Mouse (Mus musculus): ENCODE measurements around the gene Setd3. TPM values are rescaled to one million over a fixed set of nuclear protein-coding genes. Genes with fewer than 3 reads are reported as not detected.
A peak's percentile ranks its signal among the peaks of the same experiment; 100 is the strongest.

Setd3 gene
- polyA plus RNA-seq, 1 experiment from 2014 or later = 76.5 TPM

- H3K9me3 ChIP-seq (ENCODE audit: control insufficient read depth, low read length) = no peaks in the 10 kb centered on the region
Measured at GRCm38 (mm10) chr12:108219825-108220616, 40.9 kb upstream of the Setd3 start.

GRCm38 (mm10) chr12:108219163-108219562, 40.0 kb upstream of the Setd3 start:
- peaks cover 42% of the 10 kb centered on the region for H3K4me1 ChIP-seq (ENCODE audit: control insufficient read depth, insufficient read depth, low read length)
- no peak overlapping the region for H3K27ac ChIP-seq (replicated peaks; ENCODE audit: low read depth, low read length)
- no peak overlapping the region; the same call in 1 of the 2 replicates for H3K9ac ChIP-seq (ENCODE audit: low read length)
- 59% methylated on average over 15 of the region's 15 CpGs for WGBS
- no peak overlapping the region for H3K4me3 ChIP-seq (ENCODE audit: low read depth, low read length)
- no peaks in the 10 kb centered on the region for H3K27me3 ChIP-seq (ENCODE audit: control insufficient read depth, insufficient read depth, low read length)
- DNase-seq (ENCODE audit: low spot score) = no peak
- no peaks in the 10 kb centered on the region for H3K36me3 ChIP-seq (ENCODE audit: control insufficient read depth, insufficient read depth, low read length)
- H3K4me2 ChIP-seq (ENCODE audit: low read depth, severe bottlenecking) = 0 out of 2 replicates have a peak overlapping the region, but pooled peaks have one; percentile 0
- ATAC-seq (ENCODE audit: insufficient number of reproducible peaks, low FRiP score, low TSS enrichment, low read depth) = no peak
- no peaks in the 10 kb centered on the region for H3K9me3 ChIP-seq (ENCODE audit: control insufficient read depth, low read length)

More at GRCm38 (mm10) chr12:108219825-108220616, 40.9 kb upstream of the Setd3 start:
- no peak for DNase-seq (ENCODE audit: low spot score)
- H3K4me1 ChIP-seq (ENCODE audit: control insufficient read depth, insufficient read depth, low read length) = peaks cover 41% of the 10 kb centered on the region
- WGBS = 82% methylated on average over 21 of the region's 21 CpGs
- ATAC-seq (ENCODE audit: insufficient number of reproducible peaks, low FRiP score, low TSS enrichment, low read depth) = no peak
- H3K4me3 ChIP-seq (ENCODE audit: low read depth, low read length) = no peak overlapping the region
- H3K27ac ChIP-seq (replicated peaks; ENCODE audit: low read depth, low read length) = no peak overlapping the region; the same call in 1 of the 2 replicates
- H3K27me3 ChIP-seq (ENCODE audit: control insufficient read depth, insufficient read depth, low read length) = no peaks in the 10 kb centered on the region
- H3K36me3 ChIP-seq (ENCODE audit: control insufficient read depth, insufficient read depth, low read length) = no peaks in the 10 kb centered on the region
- H3K4me2 ChIP-seq (ENCODE audit: low read depth, severe bottlenecking) = 0 out of 2 replicates have a peak overlapping the region, but pooled peaks have one; percentile 0
- H3K9ac ChIP-seq (ENCODE audit: low read length) = no peak overlapping the region

- H3K9ac ChIP-seq (ENCODE audit: low read length) = no peak overlapping the region
- no peak overlapping the region for H3K27ac ChIP-seq (replicated peaks; ENCODE audit: low read depth, low read length)
- 72% methylated on average over 5 of the region's 5 CpGs for WGBS
- H3K4me3 ChIP-seq (ENCODE audit: low read depth, low read length) = no peak overlapping the region
- no peaks in the 10 kb centered on the region for H3K9me3 ChIP-seq (ENCODE audit: control insufficient read depth, low read length)
- peaks cover 56% of the 10 kb centered on the region for H3K4me1 ChIP-seq (ENCODE audit: control insufficient read depth, insufficient read depth, low read length)
- ATAC-seq (ENCODE audit: insufficient number of reproducible peaks, low FRiP score, low TSS enrichment, low read depth) (no peak), DNase-seq (ENCODE audit: low spot score) (peak; percentile 60)
- no peak overlapping the region for H3K4me2 ChIP-seq (ENCODE audit: low read depth, severe bottlenecking)
- no peaks in the 10 kb centered on the region for H3K27me3 ChIP-seq (ENCODE audit: control insufficient read depth, insufficient read depth, low read length)
- no peaks in the 10 kb centered on the region for H3K36me3 ChIP-seq (ENCODE audit: control insufficient read depth, insufficient read depth, low read length)
Measured at GRCm38 (mm10) chr12:108217572-108217971, 38.5 kb upstream of the Setd3 start.

GRCm38 (mm10) chr12:108216611-108217370, 37.7 kb upstream of the Setd3 start:
- 82% methylated on average over 11 of the region's 11 CpGs for WGBS
- Histone ChIP-seq H3K27me3 (ENCODE audit: control insufficient read depth, insufficient read depth, low read length) (no peaks in the 10 kb centered on the region), H3K4me3 (ENCODE audit: low read depth, low read length) (no peak overlapping the region), H3K4me1 (ENCODE audit: control insufficient read depth, insufficient read depth, low read length) (peaks cover 60% of the 10 kb centered on the region), H3K27ac (replicated peaks; ENCODE audit: low read depth, low read length) (no peak overlapping the region), H3K9ac (ENCODE audit: low read length) (no peak overlapping the region), H3K36me3 (ENCODE audit: control insufficient read depth, insufficient read depth, low read length) (no peaks in the 10 kb centered on the region), H3K9me3 (ENCODE audit: control insufficient read depth, low read length) (no peaks in the 10 kb centered on the region), H3K4me2 (ENCODE audit: low read depth, severe bottlenecking) (no peak overlapping the region)
- no peak for DNase-seq (ENCODE audit: low spot score)
- no peak for ATAC-seq (ENCODE audit: insufficient number of reproducible peaks, low FRiP score, low TSS enrichment, low read depth)

GRCm38 (mm10) chr12:108215090-108215489, 36.0 kb upstream of the Setd3 start:
- no peaks in the 10 kb centered on the region for H3K9me3 ChIP-seq (ENCODE audit: control insufficient read depth, low read length)
- peaks cover 57% of the 10 kb centered on the region for H3K4me1 ChIP-seq (ENCODE audit: control insufficient read depth, insufficient read depth, low read length)
- DNase-seq (ENCODE audit: low spot score) = peak; percentile 50
- H3K27me3 ChIP-seq (ENCODE audit: control insufficient read depth, insufficient read depth, low read length) = no peaks in the 10 kb centered on the region
- ATAC-seq (ENCODE audit: insufficient number of reproducible peaks, low FRiP score, low TSS enrichment, low read depth) = peak; percentile 31; the same call in 1 of the 2 replicates
- no peak overlapping the region for H3K4me2 ChIP-seq (ENCODE audit: low read depth, severe bottlenecking)
- H3K27ac ChIP-seq (replicated peaks; ENCODE audit: low read depth, low read length) = 0 out of 2 replicates have a peak overlapping the region, but pooled peaks have one; percentile 14
- no peaks in the 10 kb centered on the region for H3K36me3 ChIP-seq (ENCODE audit: control insufficient read depth, insufficient read depth, low read length)
- WGBS = 37% methylated on average over 8 of the region's 8 CpGs
- no peak overlapping the region for H3K9ac ChIP-seq (ENCODE audit: low read length)
- H3K4me3 ChIP-seq (ENCODE audit: low read depth, low read length) = no peak overlapping the region

- ATAC-seq (ENCODE audit: insufficient number of reproducible peaks, low FRiP score, low TSS enrichment, low read depth) = no peak
- H3K9ac ChIP-seq (ENCODE audit: low read length) = no peak overlapping the region
Measured at GRCm38 (mm10) chr12:108213090-108214041, 34.3 kb upstream of the Setd3 start.

GRCm38 (mm10) chr12:108212476-108212875, 33.4 kb upstream of the Setd3 start:
- WGBS = 83% methylated on average over 6 of the region's 6 CpGs
- Histone ChIP-seq H3K36me3 (ENCODE audit: control insufficient read depth, insufficient read depth, low read length) (no peaks in the 10 kb centered on the region), H3K9me3 (ENCODE audit: control insufficient read depth, low read length) (no peaks in the 10 kb centered on the region), H3K4me2 (ENCODE audit: low read depth, severe bottlenecking) (no peak overlapping the region), H3K4me3 (ENCODE audit: low read depth, low read length) (no peak overlapping the region), H3K27ac (replicated peaks; ENCODE audit: low read depth, low read length) (no peak overlapping the region), H3K27me3 (ENCODE audit: control insufficient read depth, insufficient read depth, low read length) (no peaks in the 10 kb centered on the region), H3K9ac (ENCODE audit: low read length) (no peak overlapping the region), H3K4me1 (ENCODE audit: control insufficient read depth, insufficient read depth, low read length) (peaks cover 41% of the 10 kb centered on the region)
- no peak for ATAC-seq (ENCODE audit: insufficient number of reproducible peaks, low FRiP score, low TSS enrichment, low read depth)
- no peak for DNase-seq (ENCODE audit: low spot score)

More at GRCm38 (mm10) chr12:108213090-108214041, 34.3 kb upstream of the Setd3 start:
- Histone ChIP-seq H3K4me3 (ENCODE audit: low read depth, low read length) (no peak overlapping the region), H3K36me3 (ENCODE audit: control insufficient read depth, insufficient read depth, low read length) (no peaks in the 10 kb centered on the region), H3K27me3 (ENCODE audit: control insufficient read depth, insufficient read depth, low read length) (no peaks in the 10 kb centered on the region), H3K4me1 (ENCODE audit: control insufficient read depth, insufficient read depth, low read length) (peaks cover 41% of the 10 kb centered on the region), H3K9me3 (ENCODE audit: control insufficient read depth, low read length) (no peaks in the 10 kb centered on the region), H3K27ac (replicated peaks; ENCODE audit: low read depth, low read length) (no peak overlapping the region), H3K4me2 (ENCODE audit: low read depth, severe bottlenecking) (no peak overlapping the region)
- no peak for DNase-seq (ENCODE audit: low spot score)
- 25% methylated on average over 18 of the region's 18 CpGs for WGBS

Measured in limb, embryonic 11.5 days (tissue).